Mouse (Mus musculus): ENCODE measurements around the gene Coq5. TPM values are rescaled to one million over a fixed set of nuclear protein-coding genes. Genes with fewer than 3 reads are reported as not detected.
"Not testable (repeated sequence)": the region's sequence is repeated elsewhere in the genome, so short reads cannot be mapped to it uniquely, and the experiment has no call there.

The Coq5 gene
- polyA plus RNA-seq, 1 experiment from 2014 or later: 25.2 TPM

DNA sequence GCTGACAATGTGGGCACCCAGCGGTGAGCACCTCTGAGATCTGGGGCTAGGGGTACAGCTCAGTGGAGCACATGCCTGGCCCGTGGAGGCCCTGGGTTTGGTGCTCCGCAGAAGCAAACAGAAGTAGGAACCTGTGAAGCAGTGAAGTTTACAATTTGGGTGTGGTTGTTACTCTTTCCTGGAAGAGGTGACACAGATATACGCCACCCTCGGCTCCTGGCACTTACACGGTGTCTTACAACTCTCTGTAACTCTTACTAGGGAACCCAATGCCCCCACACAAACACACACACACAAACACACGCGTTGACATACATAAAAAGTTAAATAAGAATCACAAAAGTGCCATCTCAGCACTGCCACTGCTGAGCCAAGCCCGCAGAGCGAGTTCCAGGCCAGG, 16.9 kb downstream of the Coq5 start:
- Histone ChIP-seq H3K27me3 (ENCODE audit: control insufficient read depth, insufficient read depth, low read depth, low read length) (no peaks in the 10 kb centered on the region), H3K27ac (ENCODE audit: low read length) (peak overlapping the region; percentile 69), H3K9me3 (replicated peaks; ENCODE audit: control insufficient read depth, low read length) (no peaks in the 10 kb centered on the region), H3K36me3 (ENCODE audit: control insufficient read depth, insufficient read depth) (peaks cover 32% of the 10 kb centered on the region), H3K4me3 (ENCODE audit: low read depth, low read length) (no peak overlapping the region), H3K9ac (ENCODE audit: low read depth, low read length) (no peak overlapping the region), H3K4me2 (ENCODE audit: low read depth, low read length) (peak overlapping the region; percentile 27; the same call in 1 of the 2 replicates), H3K4me1 (ENCODE audit: control insufficient read depth, low read depth, low read length) (peaks cover 32% of the 10 kb centered on the region)
- WGBS (ENCODE audit: insufficient replicate concordance): 56% methylated on average over 10 of the region's 10 CpGs
- no peak for ATAC-seq (ENCODE audit: low read depth)

DNA sequence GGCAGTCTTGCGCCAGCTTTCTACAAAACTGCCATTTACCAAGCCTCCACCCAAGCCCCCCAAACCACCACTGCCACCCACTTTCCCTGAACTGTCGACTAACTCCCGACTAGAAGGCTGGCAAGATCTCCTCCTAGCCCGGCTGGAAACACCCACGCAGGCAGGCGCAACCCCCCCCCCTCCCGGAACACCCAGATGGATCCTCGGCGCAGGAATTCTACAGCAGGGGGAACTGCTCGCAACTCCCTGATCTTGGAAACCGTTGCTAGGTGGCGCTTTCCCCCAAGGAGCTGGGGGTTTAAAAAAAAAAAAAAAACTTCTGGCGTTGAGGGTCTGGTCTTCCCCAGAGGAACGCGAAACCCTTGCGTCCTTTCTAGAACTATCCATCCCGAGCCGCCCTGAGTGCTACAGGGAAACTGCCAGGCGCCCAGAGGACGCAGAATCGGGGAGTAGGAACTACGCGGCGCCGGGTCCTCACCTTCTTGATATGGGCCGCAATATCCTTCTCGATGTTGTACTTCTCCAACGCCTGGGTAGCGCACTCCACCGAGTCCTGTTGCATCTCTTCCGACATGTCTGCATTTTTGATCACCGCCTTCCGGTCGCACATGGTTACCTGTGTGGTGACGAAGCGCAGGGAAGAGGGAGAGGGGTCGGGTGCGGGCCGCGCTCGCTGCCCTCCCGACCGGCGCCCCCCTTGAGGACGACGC, 20.7 kb downstream of the Coq5 start:
- ATAC-seq (ENCODE audit: low read depth): peak; percentile 1
- H3K4me1 ChIP-seq (ENCODE audit: control insufficient read depth, low read depth, low read length): peaks cover 41% of the 10 kb centered on the region

GRCm38 (mm10) chr5:115300792-115301614, 21.5 kb downstream of the Coq5 start, which contains the start of gene Dynll1:
TSS of gene Dynll1 (minus strand) at chr5:115300999.
- no peaks in the 10 kb centered on the region for H3K9me3 ChIP-seq (replicated peaks; ENCODE audit: control insufficient read depth, low read length)
- H3K4me1 ChIP-seq (ENCODE audit: control insufficient read depth, low read depth, low read length): peaks cover 40% of the 10 kb centered on the region
- no peaks in the 10 kb centered on the region for H3K27me3 ChIP-seq (ENCODE audit: control insufficient read depth, insufficient read depth, low read depth, low read length)
- peaks cover 27% of the 10 kb centered on the region for H3K36me3 ChIP-seq (ENCODE audit: control insufficient read depth, insufficient read depth)
- peak within 1 kb of the TSS; percentile 89 for H3K4me3 ChIP-seq (ENCODE audit: low read depth, low read length)
- peak within 1 kb of the TSS; percentile 91 for H3K27ac ChIP-seq (ENCODE audit: low read length)
- H3K4me2 ChIP-seq (ENCODE audit: low read depth, low read length): peak within 1 kb of the TSS; percentile 83
- peak within 1 kb of the TSS; percentile 87 for H3K9ac ChIP-seq (ENCODE audit: low read depth, low read length)
- ATAC-seq (ENCODE audit: low read depth): peak; percentile 95
- under 1% methylated on average over 66 of the region's 66 CpGs for WGBS (ENCODE audit: insufficient replicate concordance)

More for the DNA sequence above, 20.7 kb downstream of the Coq5 start:
- Histone ChIP-seq H3K4me3 (ENCODE audit: low read depth, low read length) (peak overlapping the region; percentile 89), H3K27ac (ENCODE audit: low read length) (peak overlapping the region; percentile 91), H3K9ac (ENCODE audit: low read depth, low read length) (peak overlapping the region; percentile 87), H3K27me3 (ENCODE audit: control insufficient read depth, insufficient read depth, low read depth, low read length) (no peaks in the 10 kb centered on the region), H3K4me2 (ENCODE audit: low read depth, low read length) (peak overlapping the region; percentile 83), H3K36me3 (ENCODE audit: control insufficient read depth, insufficient read depth) (peaks cover 32% of the 10 kb centered on the region), H3K9me3 (replicated peaks; ENCODE audit: control insufficient read depth, low read length) (no peaks in the 10 kb centered on the region)
- WGBS (ENCODE audit: insufficient replicate concordance): under 1% methylated on average over 46 of the region's 46 CpGs

GRCm38 (mm10) chr5:115301615-115302014, 22.1 kb downstream of the Coq5 start:
- WGBS (ENCODE audit: insufficient replicate concordance): 24% methylated on average over 13 of the region's 13 CpGs
- H3K27me3 ChIP-seq (ENCODE audit: control insufficient read depth, insufficient read depth, low read depth, low read length): no peaks in the 10 kb centered on the region
- ATAC-seq (ENCODE audit: low read depth): no peak
- H3K4me1 ChIP-seq (ENCODE audit: control insufficient read depth, low read depth, low read length): peaks cover 34% of the 10 kb centered on the region
- H3K4me3 ChIP-seq (ENCODE audit: low read depth, low read length): peak overlapping the region; percentile 89
- no peaks in the 10 kb centered on the region for H3K9me3 ChIP-seq (replicated peaks; ENCODE audit: control insufficient read depth, low read length)
- peaks cover 21% of the 10 kb centered on the region for H3K36me3 ChIP-seq (ENCODE audit: control insufficient read depth, insufficient read depth)
- peak overlapping the region; percentile 64 for H3K9ac ChIP-seq (ENCODE audit: low read depth, low read length)
- H3K27ac ChIP-seq (ENCODE audit: low read length): peak overlapping the region; percentile 71
- H3K4me2 ChIP-seq (ENCODE audit: low read depth, low read length): peak overlapping the region; percentile 83

- Histone ChIP-seq H3K27ac (ENCODE audit: low read length) (peak overlapping the region; percentile 71; the same call in 1 of the 2 replicates), H3K4me3 (ENCODE audit: low read depth, low read length) (peak overlapping the region; percentile 89; the same call in 1 of the 2 replicates), H3K36me3 (ENCODE audit: control insufficient read depth, insufficient read depth) (peaks cover 17% of the 10 kb centered on the region), H3K4me2 (ENCODE audit: low read depth, low read length) (peak overlapping the region; percentile 83), H3K4me1 (ENCODE audit: control insufficient read depth, low read depth, low read length) (peaks cover 28% of the 10 kb centered on the region), H3K9ac (ENCODE audit: low read depth, low read length) (peak overlapping the region; percentile 64)
- not testable (repeated sequence) for ATAC-seq (ENCODE audit: low read depth); H3K27me3 ChIP-seq (ENCODE audit: control insufficient read depth, insufficient read depth, low read depth, low read length); H3K9me3 ChIP-seq (replicated peaks; ENCODE audit: control insufficient read depth, low read length)
- WGBS (ENCODE audit: insufficient replicate concordance): 60% methylated on average over 7 of the region's 7 CpGs
Observed at GRCm38 (mm10) chr5:115302190-115302589, 22.7 kb downstream of the Coq5 start.

DNA sequence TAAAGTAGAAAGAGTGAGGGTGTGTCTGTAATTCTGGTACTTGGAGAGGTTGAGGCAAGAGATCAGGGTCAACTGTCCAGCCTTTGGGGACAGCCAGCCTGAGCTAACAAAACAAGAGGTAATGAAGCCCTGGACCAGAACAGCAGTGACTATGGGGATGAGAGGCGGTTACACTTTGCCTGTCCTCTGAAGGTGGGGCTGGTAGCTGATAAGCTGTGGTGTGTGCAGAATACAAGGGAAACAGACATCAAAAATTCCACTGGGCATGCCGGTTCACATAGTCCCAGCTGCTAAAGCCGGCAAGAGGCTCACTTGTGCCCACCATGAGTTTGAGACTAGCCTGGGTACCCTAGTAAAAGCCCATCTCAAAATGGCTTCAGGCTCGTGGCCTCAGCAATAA, 32.9 kb downstream of the Coq5 start:
- ATAC-seq (ENCODE audit: low read depth): peak; percentile 81
- Histone ChIP-seq H3K27ac (ENCODE audit: low read length) (peak overlapping the region; percentile 81), H3K9ac (ENCODE audit: low read depth, low read length) (peak overlapping the region; percentile 25; the same call in 1 of the 2 replicates), H3K27me3 (ENCODE audit: control insufficient read depth, insufficient read depth, low read depth, low read length) (no peaks in the 10 kb centered on the region), H3K4me3 (ENCODE audit: low read depth, low read length) (peak overlapping the region; percentile 14), H3K4me1 (ENCODE audit: control insufficient read depth, low read depth, low read length) (peaks cover 24% of the 10 kb centered on the region), H3K9me3 (replicated peaks; ENCODE audit: control insufficient read depth, low read length) (no peaks in the 10 kb centered on the region), H3K4me2 (ENCODE audit: low read depth, low read length) (peak overlapping the region; percentile 49), H3K36me3 (ENCODE audit: control insufficient read depth, insufficient read depth) (no peaks in the 10 kb centered on the region)
- WGBS (ENCODE audit: insufficient replicate concordance): 23% methylated on average over 4 of the region's 4 CpGs

GRCm38 (mm10) chr5:115312816-115313667, 33.6 kb downstream of the Coq5 start:
- H3K36me3 ChIP-seq (ENCODE audit: control insufficient read depth, insufficient read depth): no peaks in the 10 kb centered on the region
- peak overlapping the region; percentile 49 for H3K4me2 ChIP-seq (ENCODE audit: low read depth, low read length)
- 41% methylated on average over 10 of the region's 10 CpGs for WGBS (ENCODE audit: insufficient replicate concordance)
- H3K9me3 ChIP-seq (replicated peaks; ENCODE audit: control insufficient read depth, low read length): no peaks in the 10 kb centered on the region
- no peaks in the 10 kb centered on the region for H3K27me3 ChIP-seq (ENCODE audit: control insufficient read depth, insufficient read depth, low read depth, low read length)
- H3K9ac ChIP-seq (ENCODE audit: low read depth, low read length): peak overlapping the region; percentile 25; the same call in 1 of the 2 replicates
- peak; percentile 83 for ATAC-seq (ENCODE audit: low read depth)
- H3K27ac ChIP-seq (ENCODE audit: low read length): peak overlapping the region; percentile 81
- peaks cover 31% of the 10 kb centered on the region for H3K4me1 ChIP-seq (ENCODE audit: control insufficient read depth, low read depth, low read length)
- H3K4me3 ChIP-seq (ENCODE audit: low read depth, low read length): peak overlapping the region; percentile 14

DNA sequence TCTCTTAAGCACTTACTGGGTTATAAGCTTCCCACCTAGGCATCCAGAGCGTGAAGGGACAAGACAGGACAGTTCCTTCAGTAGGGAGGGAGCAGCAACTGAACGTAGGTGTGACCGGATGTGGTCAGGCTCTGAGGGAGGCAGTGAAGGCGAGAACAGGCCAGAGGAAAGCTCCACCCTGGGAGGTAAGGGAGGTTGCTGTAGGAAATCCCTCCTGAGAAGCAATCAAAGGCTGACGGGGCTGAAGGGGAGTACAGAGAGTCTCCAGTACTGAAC, 34.1 kb downstream of the Coq5 start:
- no peaks in the 10 kb centered on the region for H3K27me3 ChIP-seq (ENCODE audit: control insufficient read depth, insufficient read depth, low read depth, low read length)
- H3K4me1 ChIP-seq (ENCODE audit: control insufficient read depth, low read depth, low read length): peaks cover 32% of the 10 kb centered on the region
- no peak overlapping the region for H3K9ac ChIP-seq (ENCODE audit: low read depth, low read length)
- H3K9me3 ChIP-seq (replicated peaks; ENCODE audit: control insufficient read depth, low read length): no peaks in the 10 kb centered on the region
- WGBS (ENCODE audit: insufficient replicate concordance): 13% methylated on average over 5 of the region's 5 CpGs
- no peaks in the 10 kb centered on the region for H3K36me3 ChIP-seq (ENCODE audit: control insufficient read depth, insufficient read depth)
- ATAC-seq (ENCODE audit: low read depth): no peak
- peak overlapping the region; percentile 49; the same call in 1 of the 2 replicates for H3K4me2 ChIP-seq (ENCODE audit: low read depth, low read length)
- H3K4me3 ChIP-seq (ENCODE audit: low read depth, low read length): no peak overlapping the region
- H3K27ac ChIP-seq (ENCODE audit: low read length): peak overlapping the region; percentile 2; the same call in 1 of the 2 replicates

Data from liver, embryonic 16.5 days (tissue).